Mouse (Mus musculus) kidney, postnatal 25 days (tissue): ENCODE data around the gene Nipsnap3b.

Source experiments
- DNase-seq, 2 experiments: peaks; one replicate each; pipeline ENCODE4 v3.0.0; 2021; ENCODE audit warnings: mixed read lengths in 2 of 2

Nipsnap3b gene

GRCm38 (mm10) chr4:53011732-53012361 is at the start of gene Nipsnap3b:
Gene Nipsnap3b (plus strand): TSS chr4:53011880.
- peak; percentile 98 to 99 for DNase-seq

- no peak for DNase-seq
Measured at GRCm38 (mm10) chr4:52964247-52964646, 47.4 kb upstream of the Nipsnap3b start, which contains the start of gene Olfr270. Gene Olfr270 (plus strand): TSS chr4:52964547.

GRCm38 (mm10) chr4:52985216-52985615 is 26.5 kb upstream of the Nipsnap3b start:
- peak in 1 of 2 experiments; percentile 13 for DNase-seq

- no peak for DNase-seq
Measured at GRCm38 (mm10) chr4:52986266-52986665, 25.4 kb upstream of the Nipsnap3b start.

- peak in 1 of 2 experiments; percentile 13 for DNase-seq
Measured at GRCm38 (mm10) chr4:52989248-52989647, 22.4 kb upstream of the Nipsnap3b start, which contains the start of gene Nipsnap3a. Gene Nipsnap3a (plus strand): TSS chr4:52989272.

GRCm38 (mm10) chr4:52999449-52999848 is 12.2 kb upstream of the Nipsnap3b start:
- no peak for DNase-seq

- no peak for DNase-seq
Measured at GRCm38 (mm10) chr4:53000154-53000553, 11.5 kb upstream of the Nipsnap3b start.

GRCm38 (mm10) chr4:53009183-53009582 is 2.5 kb upstream of the Nipsnap3b start:
- no peak for DNase-seq

GRCm38 (mm10) chr4:53009871-53010270 is 1.8 kb upstream of the Nipsnap3b start:
- no peak for DNase-seq

GRCm38 (mm10) chr4:53014421-53014820 is 2.7 kb downstream of the Nipsnap3b start:
- no peak for DNase-seq

- DNase-seq, result no peak
Measured at GRCm38 (mm10) chr4:53015024-53015423, 3.3 kb downstream of the Nipsnap3b start.

- no peak for DNase-seq
Measured at GRCm38 (mm10) chr4:53018392-53018791, 6.7 kb downstream of the Nipsnap3b start.

GRCm38 (mm10) chr4:53023189-53023925 is 11.7 kb downstream of the Nipsnap3b start:
- DNase-seq, result no peak

GRCm38 (mm10) chr4:53024397-53024796 is 12.7 kb downstream of the Nipsnap3b start:
- no peak for DNase-seq

- DNase-seq, result no peak
Measured at GRCm38 (mm10) chr4:53027811-53028210, 16.1 kb downstream of the Nipsnap3b start.

GRCm38 (mm10) chr4:53030326-53030948 is 18.8 kb downstream of the Nipsnap3b start:
- DNase-seq, result no peak

GRCm38 (mm10) chr4:53043819-53044218 is 32.1 kb downstream of the Nipsnap3b start:
- DNase-seq, result no peak

GRCm38 (mm10) chr4:53045807-53046206 is 34.1 kb downstream of the Nipsnap3b start:
- no peak for DNase-seq

- DNase-seq, result no peak
Measured at GRCm38 (mm10) chr4:53046238-53047022, 34.8 kb downstream of the Nipsnap3b start.

GRCm38 (mm10) chr4:53062301-53063008 is 50.8 kb downstream of the Nipsnap3b start:
- DNase-seq, result no peak
